Mouse (Mus musculus): ENCODE data around the gene Il34. TPM values are rescaled to one million over a fixed set of nuclear protein-coding genes. Genes with fewer than 3 reads are reported as not detected.
A peak's percentile ranks its signal among the peaks of the same experiment; 100 is the strongest.
"Not testable (repeated sequence)": the region's sequence is repeated elsewhere in the genome, so short reads cannot be mapped to it uniquely, and the experiment has no call there.

Gene Il34
- polyA plus RNA-seq, 1 experiment from 2014 or later, result 2.4 TPM

DNA sequence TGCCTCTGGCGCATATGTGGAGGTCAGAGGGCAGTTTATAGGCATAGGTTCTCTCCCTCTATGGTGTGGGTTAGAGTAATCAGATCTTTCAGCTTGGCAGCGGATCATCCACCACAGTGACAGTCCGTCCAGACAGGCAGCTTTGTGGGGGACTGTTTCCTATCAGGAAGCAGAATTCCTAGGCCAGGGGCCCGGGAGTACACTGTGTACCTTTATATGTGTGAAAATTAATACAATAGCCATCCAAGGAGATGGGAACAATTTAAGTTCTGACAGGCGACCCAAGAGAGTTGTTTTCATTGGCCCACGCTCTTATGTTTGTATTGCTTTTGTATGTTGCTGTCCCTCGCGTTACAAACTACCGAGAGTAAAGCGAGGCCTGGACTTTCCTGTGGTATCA lies 14.6 kb downstream of the Il34 start:
- Histone ChIP-seq H3K9ac (no peak overlapping the region), H3K27ac (ENCODE audit: low read depth) (no peak overlapping the region), H3K4me3 (ENCODE audit: low read depth, low read length) (no peak overlapping the region), H3K4me2 (no peak overlapping the region), H3K4me1 (ENCODE audit: insufficient read depth) (peaks cover 3% of the 10 kb centered on the region), H3K27me3 (ENCODE audit: insufficient read depth, low read length) (no peaks in the 10 kb centered on the region), H3K36me3 (ENCODE audit: insufficient read depth) (no peaks in the 10 kb centered on the region), H3K9me3 (ENCODE audit: low read depth, low read length) (no peaks in the 10 kb centered on the region)
- TF ChIP-seq CTCF (IDR thresholded peaks at IDR 0.05; ENCODE audit: low read depth), result no peak
- no peak for ATAC-seq (ENCODE audit: insufficient read depth)
- WGBS, result 59% methylated on average over 10 of the region's 10 CpGs
- DNase-seq, result no peak

DNA sequence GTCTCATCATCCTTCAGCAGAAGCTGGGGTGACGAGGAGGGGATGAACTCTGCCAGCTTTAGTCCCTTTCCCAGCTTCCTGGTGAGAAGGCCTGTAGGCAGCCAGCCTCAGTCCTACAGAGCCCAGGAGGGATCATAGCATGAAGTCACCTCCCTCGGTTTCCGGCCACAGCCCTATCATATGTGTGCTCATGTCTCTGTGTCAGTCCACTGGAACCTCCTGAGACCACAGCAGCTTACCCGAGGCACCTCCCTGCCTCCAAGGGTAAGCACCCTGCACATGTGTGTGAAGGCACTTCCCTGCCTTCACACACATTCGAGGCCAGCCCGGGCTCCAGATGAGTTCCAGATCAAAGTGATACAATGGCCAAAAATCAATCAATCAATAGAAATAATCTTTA lies 15.5 kb downstream of the Il34 start:
- WGBS, result 25% methylated on average over 6 of the region's 6 CpGs
- peaks cover 3% of the 10 kb centered on the region for H3K4me1 ChIP-seq (ENCODE audit: insufficient read depth)
- no peak overlapping the region for H3K4me2 ChIP-seq
- no peaks in the 10 kb centered on the region for H3K27me3 ChIP-seq (ENCODE audit: insufficient read depth, low read length)
- H3K4me3 ChIP-seq (ENCODE audit: low read depth, low read length), result no peak overlapping the region
- no peak for ATAC-seq (ENCODE audit: insufficient read depth)
- no peak for TF ChIP-seq CTCF (IDR thresholded peaks at IDR 0.05; ENCODE audit: low read depth)
- no peak overlapping the region for H3K9ac ChIP-seq
- no peaks in the 10 kb centered on the region for H3K36me3 ChIP-seq (ENCODE audit: insufficient read depth)
- DNase-seq, result no peak
- H3K27ac ChIP-seq (ENCODE audit: low read depth), result no peak overlapping the region
- no peaks in the 10 kb centered on the region for H3K9me3 ChIP-seq (ENCODE audit: low read depth, low read length)

DNA sequence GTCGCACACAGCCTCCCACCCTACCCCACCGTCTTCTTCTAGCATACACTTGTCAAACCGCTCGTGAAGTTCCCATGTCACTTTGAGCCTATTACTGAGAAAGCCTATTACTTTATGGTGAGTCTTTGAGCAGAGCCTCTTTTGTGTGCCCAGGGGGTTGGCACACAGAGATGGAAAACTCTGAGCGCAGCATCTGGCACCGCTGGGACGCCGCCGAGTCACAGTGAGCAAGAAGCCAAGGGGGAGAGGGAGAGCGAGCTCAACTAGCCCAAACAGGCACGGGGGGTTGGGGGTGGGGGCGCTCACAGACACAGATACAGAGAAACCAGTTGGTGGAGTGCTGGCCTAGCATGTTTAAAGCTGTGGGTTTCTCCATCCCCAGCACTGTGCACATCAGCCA lies 16.2 kb downstream of the Il34 start:
- ATAC-seq (ENCODE audit: insufficient read depth), result no peak
- WGBS, result 41% methylated on average over 12 of the region's 12 CpGs

GRCm38 (mm10) chr8:110788981-110789380 lies 16.7 kb downstream of the Il34 start:
- WGBS, result 48% methylated on average over 12 of the region's 12 CpGs
- peaks cover 3% of the 10 kb centered on the region for H3K4me1 ChIP-seq (ENCODE audit: insufficient read depth)
- no peaks in the 10 kb centered on the region for H3K9me3 ChIP-seq (ENCODE audit: low read depth, low read length)
- H3K27ac ChIP-seq (ENCODE audit: low read depth), result no peak overlapping the region
- H3K9ac ChIP-seq, result no peak overlapping the region
- ATAC-seq (ENCODE audit: insufficient read depth) (no peak), DNase-seq (no peak)
- no peaks in the 10 kb centered on the region for H3K36me3 ChIP-seq (ENCODE audit: insufficient read depth)
- H3K4me3 ChIP-seq (ENCODE audit: low read depth, low read length), result no peak overlapping the region
- H3K27me3 ChIP-seq (ENCODE audit: insufficient read depth, low read length), result no peaks in the 10 kb centered on the region
- no peak overlapping the region for H3K4me2 ChIP-seq
- no peak for TF ChIP-seq CTCF (IDR thresholded peaks at IDR 0.05; ENCODE audit: low read depth)

More for the DNA sequence above, 16.2 kb downstream of the Il34 start:
- H3K4me3 ChIP-seq (ENCODE audit: low read depth, low read length), result no peak overlapping the region
- H3K4me2 ChIP-seq, result no peak overlapping the region
- no peak for TF ChIP-seq CTCF (IDR thresholded peaks at IDR 0.05; ENCODE audit: low read depth)
- H3K9me3 ChIP-seq (ENCODE audit: low read depth, low read length), result no peaks in the 10 kb centered on the region
- H3K36me3 ChIP-seq (ENCODE audit: insufficient read depth), result no peaks in the 10 kb centered on the region
- H3K9ac ChIP-seq, result peak overlapping the region; percentile 22; the same call in 1 of the 2 replicates
- H3K27ac ChIP-seq (ENCODE audit: low read depth), result no peak overlapping the region
- peaks cover 3% of the 10 kb centered on the region for H3K4me1 ChIP-seq (ENCODE audit: insufficient read depth)
- DNase-seq, result no peak
- H3K27me3 ChIP-seq (ENCODE audit: insufficient read depth, low read length), result no peaks in the 10 kb centered on the region

- 75% methylated on average over 9 of the region's 9 CpGs for WGBS
- ATAC-seq (ENCODE audit: insufficient read depth) (no peak), DNase-seq (no peak)
- no peaks in the 10 kb centered on the region for H3K27me3 ChIP-seq (ENCODE audit: insufficient read depth, low read length)
- H3K9me3 ChIP-seq (ENCODE audit: low read depth, low read length), result no peaks in the 10 kb centered on the region
- no peaks in the 10 kb centered on the region for H3K36me3 ChIP-seq (ENCODE audit: insufficient read depth)
- no peak for TF ChIP-seq CTCF (IDR thresholded peaks at IDR 0.05; ENCODE audit: low read depth)
- H3K27ac ChIP-seq (ENCODE audit: low read depth), result no peak overlapping the region
- H3K9ac ChIP-seq, result no peak overlapping the region
- H3K4me2 ChIP-seq, result no peak overlapping the region
- no peaks in the 10 kb centered on the region; the same call in none of the 2 replicates for H3K4me1 ChIP-seq (ENCODE audit: insufficient read depth)
- H3K4me3 ChIP-seq (ENCODE audit: low read depth, low read length), result no peak overlapping the region
These were observed 18.2 kb downstream of the Il34 start for GRCm38 (mm10) chr8:110787411-110787954.

DNA sequence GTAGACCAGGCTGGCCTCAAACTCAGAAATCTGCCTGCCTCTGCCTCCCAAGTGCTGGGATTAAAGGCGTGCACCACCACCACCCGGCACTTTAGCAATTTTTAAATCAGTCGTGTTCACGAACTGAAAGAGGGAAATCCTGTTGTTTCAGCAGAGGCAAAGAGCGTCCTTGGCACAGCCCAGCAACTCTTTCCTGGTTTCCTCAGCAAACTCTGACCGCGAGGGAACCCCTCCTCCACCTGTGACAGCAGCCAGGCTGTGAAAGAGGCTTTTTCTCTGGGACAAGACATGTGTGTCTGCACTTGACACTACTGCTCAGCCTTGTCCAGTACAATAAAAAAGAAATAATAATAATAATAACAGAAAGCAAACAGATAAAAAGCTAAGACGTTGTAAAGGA lies 18.8 kb downstream of the Il34 start:
- Histone ChIP-seq H3K9me3 (ENCODE audit: low read depth, low read length) (no peaks in the 10 kb centered on the region), H3K27ac (ENCODE audit: low read depth) (no peak overlapping the region), H3K4me1 (ENCODE audit: insufficient read depth) (no peaks in the 10 kb centered on the region; the same call in none of the 2 replicates), H3K27me3 (ENCODE audit: insufficient read depth, low read length) (no peaks in the 10 kb centered on the region), H3K4me3 (ENCODE audit: low read depth, low read length) (no peak overlapping the region), H3K9ac (no peak overlapping the region), H3K4me2 (no peak overlapping the region), H3K36me3 (ENCODE audit: insufficient read depth) (no peaks in the 10 kb centered on the region)
- DNase-seq, result no peak
- WGBS, result 69% methylated on average over 8 of the region's 8 CpGs
- TF ChIP-seq CTCF (IDR thresholded peaks at IDR 0.05; ENCODE audit: low read depth), result no peak
- ATAC-seq (ENCODE audit: insufficient read depth), result no peak

DNA sequence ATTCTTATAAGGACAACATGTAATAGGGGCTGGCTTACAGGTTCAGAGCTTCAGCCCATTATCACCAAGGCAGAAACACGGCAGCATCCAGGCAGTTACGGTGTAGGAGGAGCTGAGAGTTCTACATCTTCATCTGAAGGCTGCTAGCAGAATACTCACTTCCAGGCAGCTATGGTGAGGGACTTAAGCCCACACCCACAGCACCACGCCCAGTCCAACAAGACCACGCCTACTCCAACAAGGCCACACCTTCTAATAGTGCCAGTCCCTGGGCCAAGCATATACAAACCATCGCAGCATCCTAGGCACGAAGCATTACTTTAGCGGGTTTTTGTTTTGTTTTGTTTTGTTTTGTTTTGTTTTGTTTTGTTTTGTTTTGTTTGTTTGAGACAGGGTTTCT lies 19.2 kb downstream of the Il34 start:
- not testable (repeated sequence) for H3K27ac ChIP-seq (ENCODE audit: low read depth); H3K9me3 ChIP-seq (ENCODE audit: low read depth, low read length); H3K27me3 ChIP-seq (ENCODE audit: insufficient read depth, low read length); H3K9ac ChIP-seq; H3K36me3 ChIP-seq (ENCODE audit: insufficient read depth); H3K4me1 ChIP-seq (ENCODE audit: insufficient read depth); ATAC-seq (ENCODE audit: insufficient read depth); H3K4me2 ChIP-seq; DNase-seq; H3K4me3 ChIP-seq (ENCODE audit: low read depth, low read length)
- WGBS, result 74% methylated on average over 7 of the region's 7 CpGs

DNA sequence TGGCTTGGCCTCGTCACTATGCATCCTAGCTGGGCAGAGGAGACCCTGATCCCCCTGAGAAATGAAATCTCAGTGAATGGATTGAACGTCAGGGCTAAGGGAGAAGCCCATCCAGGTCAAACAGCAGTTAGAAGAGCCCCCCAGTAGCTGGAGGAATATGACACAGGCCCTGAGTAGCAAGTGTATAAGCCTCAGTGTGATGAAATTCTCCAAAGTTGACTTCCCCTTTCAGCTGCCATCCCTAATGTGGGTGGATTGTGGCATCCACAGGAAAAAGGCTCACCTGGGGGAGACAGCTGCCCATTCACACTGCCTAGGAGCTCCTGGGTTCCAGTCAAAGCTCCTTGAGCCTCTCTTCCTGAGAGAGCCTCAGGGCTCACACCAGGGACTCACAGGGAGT lies 20.4 kb downstream of the Il34 start:
- TF ChIP-seq CTCF (IDR thresholded peaks at IDR 0.05; ENCODE audit: low read depth), result no peak
- Histone ChIP-seq H3K36me3 (ENCODE audit: insufficient read depth) (no peaks in the 10 kb centered on the region), H3K27ac (ENCODE audit: low read depth) (no peak overlapping the region), H3K9ac (no peak overlapping the region), H3K27me3 (ENCODE audit: insufficient read depth, low read length) (no peaks in the 10 kb centered on the region), H3K4me2 (no peak overlapping the region), H3K4me1 (ENCODE audit: insufficient read depth) (no peaks in the 10 kb centered on the region; the same call in 1 of the 2 replicates), H3K9me3 (ENCODE audit: low read depth, low read length) (no peaks in the 10 kb centered on the region), H3K4me3 (ENCODE audit: low read depth, low read length) (no peak overlapping the region)
- no peak for DNase-seq
- 67% methylated on average over 2 of the region's 2 CpGs for WGBS
- no peak for ATAC-seq (ENCODE audit: insufficient read depth)
